Mouse (Mus musculus): Measurements from ENCODE around the gene Ctbp2.
"Not testable (repeated sequence)": the region's sequence is repeated elsewhere in the genome, so short reads cannot be mapped to it uniquely, and the experiment has no call there.

Ctbp2 gene

GRCm38 (mm10) chr7:133120221-133120751 lies 3.9 kb downstream of the Ctbp2 start:
- no peak for DNase-seq (ENCODE audit: low spot score in 2 of 2)

DNA sequence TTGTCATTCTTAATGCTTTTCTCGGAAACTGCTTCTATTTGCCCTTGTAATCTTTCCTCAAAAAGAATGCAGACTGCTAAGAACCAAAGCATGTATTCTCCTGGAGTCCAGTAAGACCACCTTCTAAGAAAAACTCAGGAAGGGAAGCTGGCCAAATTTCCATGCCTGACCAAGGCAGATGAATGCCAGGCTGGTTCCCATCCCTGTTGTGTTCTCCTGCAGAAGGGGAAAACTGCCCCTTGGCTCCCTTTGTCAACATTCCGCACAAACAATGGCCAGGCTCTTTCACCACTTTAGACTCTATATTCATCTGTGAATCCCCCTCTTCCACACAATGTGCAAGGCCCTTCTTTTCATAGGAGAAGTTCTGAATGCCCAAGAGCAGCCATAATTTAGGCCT lies 6.3 kb downstream of the Ctbp2 start:
- DNase-seq (ENCODE audit: low spot score in 2 of 2): no peak

- DNase-seq (ENCODE audit: low spot score in 2 of 2): no peak
Measured at GRCm38 (mm10) chr7:133116542-133116941, 7.6 kb downstream of the Ctbp2 start.

DNA sequence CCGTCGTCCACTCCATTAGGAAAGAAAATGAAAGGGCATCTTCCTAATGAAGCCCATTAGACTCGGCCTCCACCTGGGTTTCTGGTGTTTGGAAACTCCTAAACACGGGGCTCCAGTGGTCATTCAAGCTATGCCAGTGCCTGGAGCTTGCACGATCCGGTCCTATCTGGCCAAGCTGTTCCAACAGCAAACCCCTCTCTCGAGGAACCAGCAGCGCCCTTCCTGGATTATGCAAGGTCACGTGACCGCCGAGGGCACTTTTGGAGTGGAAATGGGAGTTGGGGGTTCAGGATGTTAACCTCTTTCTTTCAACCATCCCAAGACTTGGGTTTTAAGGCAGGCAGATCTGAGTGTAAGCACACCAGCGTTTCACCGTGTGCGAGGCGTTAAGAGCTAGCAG lies 8.3 kb downstream of the Ctbp2 start:
- no peak for DNase-seq (ENCODE audit: low spot score in 2 of 2)

- DNase-seq (ENCODE audit: low spot score in 2 of 2): no peak
Measured at GRCm38 (mm10) chr7:133114847-133115470, 9.2 kb downstream of the Ctbp2 start.

GRCm38 (mm10) chr7:133113185-133113895 lies 10.8 kb downstream of the Ctbp2 start:
- DNase-seq (ENCODE audit: low spot score in 2 of 2): no peak

- no peak for DNase-seq (ENCODE audit: low spot score in 2 of 2)
Measured at GRCm38 (mm10) chr7:133112351-133112831, 11.8 kb downstream of the Ctbp2 start.

GRCm38 (mm10) chr7:133109442-133109841 lies 14.7 kb downstream of the Ctbp2 start:
- no peak for DNase-seq (ENCODE audit: low spot score in 2 of 2)

GRCm38 (mm10) chr7:133108695-133109094 lies 15.5 kb downstream of the Ctbp2 start:
- DNase-seq (ENCODE audit: low spot score in 2 of 2): peak in 1 of 2 experiments; percentile 36

GRCm38 (mm10) chr7:133102578-133102977 lies 21.6 kb downstream of the Ctbp2 start:
- no peak for DNase-seq (ENCODE audit: low spot score in 2 of 2)

- no peak for DNase-seq (ENCODE audit: low spot score in 2 of 2)
Measured at GRCm38 (mm10) chr7:133101070-133101469, 23.1 kb downstream of the Ctbp2 start.

DNA sequence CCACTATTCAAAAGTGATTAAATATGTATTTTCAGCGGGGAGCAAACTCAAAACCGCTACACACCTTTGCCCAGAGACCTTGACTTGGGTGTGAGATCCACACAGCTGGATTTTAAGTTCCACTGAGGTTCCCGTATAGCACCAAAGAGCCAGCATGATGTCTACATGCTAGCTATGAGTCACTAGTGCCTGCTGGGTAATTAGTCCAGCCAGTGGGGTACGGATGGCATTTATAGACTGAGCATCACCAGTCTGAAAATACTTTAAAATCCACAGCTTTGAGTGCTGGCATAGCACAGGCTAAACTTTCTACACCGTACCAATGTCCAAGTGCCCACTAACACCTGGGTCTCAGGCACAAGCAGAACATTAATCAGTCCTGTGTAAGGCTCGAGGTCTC lies 24.0 kb downstream of the Ctbp2 start:
- DNase-seq (ENCODE audit: low spot score in 2 of 2): no peak

DNA sequence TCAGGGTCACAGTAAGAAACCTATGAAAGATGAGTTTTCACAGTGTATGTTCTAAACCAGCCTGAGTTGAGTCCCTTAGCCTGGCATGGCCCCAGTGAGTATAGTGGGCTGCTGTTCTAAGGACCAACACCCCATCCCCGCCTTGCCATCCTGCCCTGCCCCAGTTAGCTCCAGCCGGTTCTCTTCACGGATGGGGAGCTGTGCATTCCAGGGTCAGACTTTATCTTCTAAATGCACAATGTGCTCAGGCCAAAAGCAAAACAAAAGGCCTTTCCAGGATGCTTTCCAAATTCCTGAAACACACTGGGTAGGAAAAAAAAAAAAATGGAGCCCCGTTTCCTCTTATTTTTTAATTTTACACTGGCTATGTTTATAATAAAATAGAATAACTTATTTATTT lies 24.9 kb downstream of the Ctbp2 start:
- DNase-seq (ENCODE audit: low spot score in 2 of 2): no peak

GRCm38 (mm10) chr7:133098118-133098793 lies 25.9 kb downstream of the Ctbp2 start:
- no peak for DNase-seq (ENCODE audit: low spot score in 2 of 2)

- DNase-seq (ENCODE audit: low spot score in 2 of 2): not testable (repeated sequence)
Measured at GRCm38 (mm10) chr7:133095610-133096009, 28.5 kb downstream of the Ctbp2 start.

- no peak for DNase-seq (ENCODE audit: low spot score in 2 of 2)
Measured at GRCm38 (mm10) chr7:133094711-133095495, 29.3 kb downstream of the Ctbp2 start.

DNA sequence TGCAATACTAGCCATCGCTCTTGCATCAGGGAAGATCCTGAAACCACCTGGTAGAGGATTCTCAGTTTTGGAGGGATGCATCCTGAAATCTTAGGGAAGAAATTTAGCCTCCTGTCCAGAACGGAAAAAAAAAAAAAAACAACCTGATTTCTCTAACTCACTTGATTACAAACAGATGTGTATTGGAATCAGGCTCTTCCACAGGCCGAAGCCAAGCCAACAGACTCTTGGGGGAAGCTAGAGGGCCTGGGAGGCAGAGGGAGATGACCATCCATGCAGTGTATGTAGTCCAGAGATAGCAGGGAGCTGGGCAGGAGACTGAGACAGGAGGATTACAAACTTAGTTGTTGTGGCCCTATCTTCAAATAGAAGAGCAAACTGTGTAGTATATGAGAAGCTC lies 30.0 kb downstream of the Ctbp2 start:
- no peak for DNase-seq (ENCODE audit: low spot score in 2 of 2)

DNA sequence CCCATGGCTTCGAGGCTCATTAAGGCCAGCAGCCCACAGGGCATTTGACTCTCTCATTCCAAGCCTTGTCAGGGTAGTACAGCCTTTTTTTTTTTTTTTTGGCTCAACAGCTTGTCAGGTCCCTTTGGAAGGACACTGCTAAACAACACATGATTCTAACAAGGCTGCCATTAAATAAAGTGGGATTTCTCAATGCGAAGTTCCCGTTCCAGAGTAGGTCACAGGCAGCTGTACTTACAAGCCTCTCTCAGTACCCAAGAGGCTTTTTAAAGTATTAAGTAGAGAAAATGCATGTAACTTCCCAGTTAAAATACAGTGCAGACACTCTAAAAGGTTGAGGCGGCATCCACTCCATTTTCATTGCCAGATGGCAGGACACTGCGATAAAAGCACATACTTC lies 30.4 kb downstream of the Ctbp2 start:
- DNase-seq (ENCODE audit: low spot score in 2 of 2): no peak

DNA sequence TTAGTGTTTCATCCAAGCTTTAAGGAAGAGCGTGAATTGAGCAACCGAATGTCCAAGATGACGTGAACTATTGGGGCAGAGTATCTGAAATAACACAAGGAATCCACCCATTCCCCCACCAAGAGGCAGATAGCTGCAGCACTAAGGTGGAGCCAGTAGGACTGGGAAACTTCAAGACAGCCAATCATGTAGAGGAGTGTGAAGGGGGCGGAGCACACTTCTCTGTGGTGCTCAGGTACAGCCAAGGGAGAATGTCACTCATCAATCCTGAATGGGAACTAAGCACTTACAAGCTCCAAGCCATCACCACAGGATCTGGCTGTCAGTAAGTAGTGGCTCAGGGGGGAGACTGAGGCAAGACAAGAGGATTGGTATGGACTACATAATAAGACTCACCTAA lies 33.5 kb downstream of the Ctbp2 start:
- DNase-seq (ENCODE audit: low spot score in 2 of 2): no peak

DNA sequence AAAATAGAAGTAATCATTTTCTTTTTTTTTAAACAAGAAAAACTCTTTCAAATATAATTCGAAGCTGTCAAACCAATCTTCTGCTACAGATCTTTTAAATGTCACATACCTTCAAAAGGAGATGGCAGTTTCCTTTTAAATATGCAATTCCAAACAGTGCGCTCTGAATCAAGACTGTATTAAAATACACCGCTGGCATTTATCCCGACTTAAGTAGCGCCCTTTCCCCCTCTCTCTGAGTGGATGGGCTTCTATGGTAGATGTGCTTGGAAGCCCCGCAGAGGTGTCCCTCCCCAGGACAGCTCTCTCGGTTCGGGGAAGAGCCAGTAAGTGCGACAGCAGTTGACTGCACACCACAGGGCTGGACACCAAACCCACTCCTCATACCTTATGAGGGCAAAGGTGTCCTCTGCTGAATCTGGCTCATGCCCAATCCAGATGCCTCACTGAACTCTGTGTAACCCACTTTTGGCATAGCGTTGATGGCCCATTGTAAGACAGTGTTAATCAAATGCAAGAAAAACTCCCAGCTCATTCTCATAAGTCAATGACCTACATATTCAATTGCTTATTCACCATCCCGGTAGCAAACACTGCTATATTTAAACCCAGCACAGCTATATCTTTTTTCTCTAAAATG lies 34.4 kb downstream of the Ctbp2 start:
- no peak for DNase-seq (ENCODE audit: low spot score in 2 of 2)

- DNase-seq (ENCODE audit: low spot score in 2 of 2): peak; percentile 47 to 52
Measured at GRCm38 (mm10) chr7:133088830-133089261, 35.3 kb downstream of the Ctbp2 start.
